Comparison of ENCODE assay signal across 31 mouse cellular contexts in the genomic region with DNA sequence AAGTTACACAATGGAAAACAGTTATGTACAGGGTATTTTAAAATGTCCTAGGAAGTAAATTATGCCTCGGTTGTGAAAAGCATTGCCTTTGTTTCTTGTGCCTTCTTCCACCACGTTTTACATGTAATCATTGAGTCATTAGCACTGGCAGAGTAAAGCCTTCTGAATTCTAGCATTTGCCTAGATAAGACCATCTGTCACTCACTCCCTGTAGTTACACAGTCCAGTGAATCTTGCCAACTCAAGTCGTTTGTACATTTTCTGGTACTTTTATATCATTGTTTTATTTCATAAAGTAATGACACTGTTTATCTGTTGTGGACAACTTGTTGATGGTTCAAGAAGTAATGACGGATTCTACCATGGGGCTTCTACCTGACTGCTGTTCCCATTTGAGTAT. TPM values are rescaled to one million over a fixed set of nuclear protein-coding genes. Genes with fewer than 3 reads are reported as not detected.
A peak's percentile ranks its signal among the peaks of the same experiment; 100 is the strongest.
DNase-seq lines count a peak whose midpoint lies in the region; ATAC-seq and TF ChIP-seq lines count a peak whose summit lies in the region.
"Had no signal": no experiment of that assay in that cellular context is flagged by ENCODE, and none has a peak within 500 bp of the region (broad histone marks: within the 10 kb centered on the region; RNA-seq: fewer than 3 reads in every experiment).

No protein-coding gene starts in this region.

- no peak for TF ChIP-seq POLR2A in MEL (IDR thresholded peaks at IDR 0.05; ENCODE audit: control insufficient read depth in 1 of 2, insufficient read depth in 1 of 2, low read depth in 1 of 2, low read length in 2 of 2, poor library complexity in 1 of 2)

- peaks cover 5% of the 10 kb centered on the region for H3K79me2 ChIP-seq in MEL (ENCODE audit: control insufficient read depth, insufficient read depth, low read length, poor library complexity)

- no peak for TF ChIP-seq EP300 in MEL (IDR thresholded peaks at IDR 0.05; ENCODE audit: low read depth in 1 of 2, low read length in 2 of 2)

- no peak overlapping the region for H3K4me3 ChIP-seq in forebrain, embryonic 15.5 days
- H3K4me3 ChIP-seq in forebrain, embryonic 12.5 days (replicated peaks), result no peak overlapping the region
- H3K4me3 ChIP-seq in E14TG2a.4 (replicated peaks; ENCODE audit: low read length), result peak overlapping the region; percentile 13; the same call in 1 of the 2 replicates
- H3K4me3 ChIP-seq in MEL (ENCODE audit: control insufficient read depth in 1 of 2, insufficient read depth in 1 of 2, low read depth in 2 of 2, low read length in 2 of 2), result no peak overlapping the region
- no peak overlapping the region for H3K4me3 ChIP-seq in midbrain, embryonic 10.5 days
- H3K4me3 ChIP-seq: embryonic facial prominence, embryonic 12.5 days; embryonic facial prominence, embryonic 15.5 days; gastrocnemius, adult 2 months; heart, embryonic 12.5 days; heart, embryonic 15.5 days; hindbrain, embryonic 10.5 days; hindbrain, embryonic 13.5 days; intestine, embryonic 15.5 days had no signal

- 56% methylated on average over 4 of the region's 4 CpGs for WGBS in forebrain, embryonic 15.5 days
- 77% methylated on average over 4 of the region's 4 CpGs for WGBS in forebrain, embryonic 12.5 days
- WGBS in midbrain, embryonic 10.5 days, result 76% methylated on average over 4 of the region's 4 CpGs

- H3K4me1 ChIP-seq in forebrain, embryonic 15.5 days, result 0 out of 2 replicates have a peak, but pooled peaks cover 3% of the 10 kb centered on the region
- no peaks in the 10 kb centered on the region for H3K4me1 ChIP-seq in forebrain, embryonic 12.5 days
- H3K4me1 ChIP-seq in E14TG2a.4 (replicated peaks; ENCODE audit: low read depth, low read length), result peaks cover 71% of the 10 kb centered on the region
- H3K4me1 ChIP-seq in MEL (ENCODE audit: control insufficient read depth in 1 of 2, insufficient read depth in 2 of 2, low read length in 2 of 2), result peaks cover 0 to 3% of the 10 kb centered on the region in 2 experiments; a peak in 1 of 4 replicates
- no peaks in the 10 kb centered on the region for H3K4me1 ChIP-seq in midbrain, embryonic 10.5 days
- H3K4me1 ChIP-seq: embryonic facial prominence, embryonic 12.5 days; embryonic facial prominence, embryonic 15.5 days; heart, embryonic 15.5 days; hindbrain, embryonic 10.5 days; hindbrain, embryonic 13.5 days; intestine, embryonic 15.5 days had no signal

- DNase-seq in MEL (ENCODE audit: low read depth, low spot score) (peak; percentile 62), adipocyte (ENCODE audit: low spot score) (no peak)
- no peak for DNase-seq in midbrain, embryonic 10.5 days (ENCODE audit: low spot score)
- DNase-seq: adrenal gland, adult 2 months; adrenal gland, postnatal 14 days; B cell, adult 2 months; cerebellum, adult 11 months; cerebellum, adult 9-11 months; cerebellum, postnatal 25 days; forebrain, postnatal 0 days; gastrocnemius, adult 2 months; gastrocnemius, postnatal 14 days; heart, adult 18-20 months; heart, postnatal 10 days; heart, postnatal 36 days; kidney, adult 11 months had no signal

- H3K27ac ChIP-seq in forebrain, embryonic 15.5 days (replicated peaks), result 0 out of 2 replicates have a peak overlapping the region, but pooled peaks have one; percentile 34
- no peak overlapping the region for H3K27ac ChIP-seq in forebrain, embryonic 12.5 days
- no peak overlapping the region for H3K27ac ChIP-seq in MEL (ENCODE audit: control insufficient read depth, low read depth, low read length)
- no peak overlapping the region for H3K27ac ChIP-seq in midbrain, embryonic 10.5 days (replicated peaks)
- H3K27ac ChIP-seq: embryonic facial prominence, embryonic 12.5 days; embryonic facial prominence, embryonic 15.5 days; gastrocnemius, adult 2 months; heart, embryonic 15.5 days; hindbrain, embryonic 10.5 days; hindbrain, embryonic 13.5 days; intestine, embryonic 15.5 days had no signal

- no peak overlapping the region for H3K9ac ChIP-seq in forebrain, embryonic 15.5 days (replicated peaks)
- no peak overlapping the region for H3K9ac ChIP-seq in forebrain, embryonic 12.5 days
- H3K9ac ChIP-seq in MEL (ENCODE audit: control insufficient read depth, low read depth, low read length, poor library complexity, severe bottlenecking), result no peak overlapping the region
- H3K9ac ChIP-seq: embryonic facial prominence, embryonic 12.5 days; embryonic facial prominence, embryonic 15.5 days; forebrain, postnatal 0 days; heart, embryonic 12.5 days; heart, embryonic 15.5 days; hindbrain, embryonic 13.5 days; intestine, embryonic 15.5 days had no signal

- H3K36me3 ChIP-seq in forebrain, embryonic 15.5 days, result peaks cover 46% of the 10 kb centered on the region
- H3K36me3 ChIP-seq in forebrain, embryonic 12.5 days (replicated peaks), result peaks cover 69% of the 10 kb centered on the region
- peaks cover 65% of the 10 kb centered on the region for H3K36me3 ChIP-seq in E14TG2a.4 (ENCODE audit: insufficient read depth, low read length)
- H3K36me3 ChIP-seq in MEL (ENCODE audit: control insufficient read depth in 1 of 2, insufficient read depth in 2 of 2, low read length in 2 of 2), result peaks cover 10 to 32% of the 10 kb centered on the region in 2 experiments
- peaks cover 97% of the 10 kb centered on the region for H3K36me3 ChIP-seq in midbrain, embryonic 10.5 days

- TF ChIP-seq CTCF in E14TG2a.4 (conservative IDR thresholded peaks at IDR 0.05; ENCODE audit: low read length) (no peak), MEL (IDR thresholded peaks at IDR 0.05 in 2 of 3, conservative IDR thresholded peaks at IDR 0.05 in 1 of 3; ENCODE audit: control insufficient read depth in 1 of 3, insufficient read depth in 1 of 3, low read depth in 2 of 3, low read length in 3 of 3, poor library complexity in 1 of 3, severe bottlenecking in 1 of 3) (no peak)

- no peak for TF ChIP-seq RAD21 in MEL (IDR thresholded peaks at IDR 0.05; ENCODE audit: low read depth, low read length)

- H3K9me3 ChIP-seq in forebrain, embryonic 15.5 days, result no peaks in the 10 kb centered on the region
- no peaks in the 10 kb centered on the region for H3K9me3 ChIP-seq in forebrain, embryonic 12.5 days
- no peaks in the 10 kb centered on the region for H3K9me3 ChIP-seq in E14TG2a.4 (ENCODE audit: low read length)
- H3K9me3 ChIP-seq in MEL (replicated peaks; ENCODE audit: insufficient read depth, low read length), result no peaks in the 10 kb centered on the region
- no peaks in the 10 kb centered on the region for H3K9me3 ChIP-seq in midbrain, embryonic 10.5 days (replicated peaks)
- H3K9me3 ChIP-seq: embryonic facial prominence, embryonic 12.5 days; embryonic facial prominence, embryonic 15.5 days; heart, embryonic 12.5 days; heart, embryonic 15.5 days; hindbrain, embryonic 10.5 days; hindbrain, embryonic 13.5 days; intestine, embryonic 15.5 days had no signal

- H3K4me2 ChIP-seq in forebrain, embryonic 15.5 days (replicated peaks), result no peak overlapping the region
- H3K4me2 ChIP-seq in forebrain, embryonic 12.5 days, result no peak overlapping the region
- H3K4me2 ChIP-seq: embryonic facial prominence, embryonic 12.5 days; embryonic facial prominence, embryonic 15.5 days; heart, embryonic 12.5 days; heart, embryonic 15.5 days; hindbrain, embryonic 13.5 days; intestine, embryonic 15.5 days had no signal

- no peaks in the 10 kb centered on the region for H3K27me3 ChIP-seq in forebrain, embryonic 15.5 days
- H3K27me3 ChIP-seq in forebrain, embryonic 12.5 days, result no peaks in the 10 kb centered on the region
- no peaks in the 10 kb centered on the region for H3K27me3 ChIP-seq in E14TG2a.4 (ENCODE audit: insufficient read depth, low read length)
- no peaks in the 10 kb centered on the region for H3K27me3 ChIP-seq in MEL (ENCODE audit: control insufficient read depth in 1 of 2, insufficient read depth in 2 of 2, low read length in 2 of 2)
- H3K27me3 ChIP-seq in midbrain, embryonic 10.5 days (ENCODE audit: low read depth, poor library complexity, severe bottlenecking), result no peaks in the 10 kb centered on the region
- H3K27me3 ChIP-seq: CH12.LX; embryonic facial prominence, embryonic 12.5 days; embryonic facial prominence, embryonic 15.5 days; heart, embryonic 12.5 days; heart, embryonic 15.5 days; hindbrain, embryonic 13.5 days; intestine, embryonic 15.5 days; Patski had no signal

- ATAC-seq in forebrain, embryonic 15.5 days (replicated peaks), result no peak
- no peak for ATAC-seq in forebrain, embryonic 12.5 days (ENCODE audit: low FRiP score)
- ATAC-seq in megakaryocyte progenitor cell, adult 5-6 weeks (replicated peaks; ENCODE audit: poor library complexity), result peak; percentile 68; the same call in 1 of the 2 replicates
- ATAC-seq: forebrain, postnatal 0 days; hindbrain, embryonic 16.5 days; intestine, embryonic 15.5 days; Patski had no signal

RNA-seq across cellular contexts. Expression of a gene that starts 7.2 kb away (rescaled TPM):
- 28.2 and 30.7 TPM in 2 replicates for polyA plus RNA-seq in forebrain, embryonic 15.5 days (2015; fragmentation: Nextera tagmentation; extraction: Ambion mirVana)
- 27.8 and 30.4 TPM in 2 replicates for polyA plus RNA-seq in forebrain, embryonic 12.5 days (2016; fragmentation: Nextera tagmentation; extraction: Ambion mirVana)
- 30.0 and 33.9 TPM in 2 replicates for total RNA-seq in MEL (2012; rRNA removed)
- polyA plus RNA-seq in MEL (2012; ENCODE audit: insufficient read depth in 1 of 2, insufficient read length in 2 of 2, low read depth in 1 of 2, low replicate concordance in 2 of 2, missing spikeins in 1 of 2), result 10 to 100 TPM in 1 of 2 experiments, not detected in 1; 23.6 TPM
- total RNA-seq in megakaryocyte progenitor cell, adult 5-6 weeks (2015), result 26.8 and 28.9 TPM in 2 replicates
- 21.1 and 27.3 TPM in 2 replicates for total RNA-seq in megakaryocyte progenitor cell, adult 5-6 weeks (2017)
- 39.8 and 40.7 TPM in 2 replicates for polyA plus RNA-seq in midbrain, embryonic 10.5 days (2016; fragmentation: Nextera tagmentation; extraction: Ambion mirVana)

RNA-seq across cellular contexts. Expression of a gene that starts 19.2 kb away (rescaled TPM):
- polyA plus RNA-seq in forebrain, embryonic 15.5 days (2015; fragmentation: Nextera tagmentation; extraction: Ambion mirVana), result 2.7 and 3.3 TPM in 2 replicates
- 1.4 and 1.7 TPM in 2 replicates for polyA plus RNA-seq in forebrain, embryonic 12.5 days (2016; fragmentation: Nextera tagmentation; extraction: Ambion mirVana)
- not detected in 2 replicates for total RNA-seq in MEL (2012; rRNA removed)
- not detected for polyA plus RNA-seq in MEL (2012; ENCODE audit: insufficient read depth in 1 of 2, insufficient read length in 2 of 2, low read depth in 1 of 2, low replicate concordance in 2 of 2, missing spikeins in 1 of 2)
- 0.07 and 0.17 TPM in 2 replicates for total RNA-seq in megakaryocyte progenitor cell, adult 5-6 weeks (2015)
- total RNA-seq in megakaryocyte progenitor cell, adult 5-6 weeks (2017), result 0.12 and 0.61 TPM in 2 replicates
- polyA plus RNA-seq in midbrain, embryonic 10.5 days (2016; fragmentation: Nextera tagmentation; extraction: Ambion mirVana), result 0.77 and 1.9 TPM in 2 replicates
- total RNA-seq: CH12.LX; common myeloid progenitor, adult 5-6 weeks had no signal

RNA-seq across cellular contexts. Expression of a gene that starts 45.5 kb away (rescaled TPM):
- polyA plus RNA-seq in forebrain, embryonic 15.5 days (2015; fragmentation: Nextera tagmentation; extraction: Ambion mirVana), result 8.7 and 9.2 TPM in 2 replicates
- polyA plus RNA-seq in forebrain, embryonic 12.5 days (2016; fragmentation: Nextera tagmentation; extraction: Ambion mirVana), result 19.5 and 20.1 TPM in 2 replicates
- 22.1 and 22.6 TPM in 2 replicates for total RNA-seq in MEL (2012; rRNA removed)
- polyA plus RNA-seq in MEL (2012; ENCODE audit: insufficient read depth in 1 of 2, insufficient read length in 2 of 2, low read depth in 1 of 2, low replicate concordance in 2 of 2, missing spikeins in 1 of 2), result 10 to 100 TPM; 17.1 to 66.9 TPM
- 37.0 and 42.8 TPM in 2 replicates for total RNA-seq in megakaryocyte progenitor cell, adult 5-6 weeks (2015)
- total RNA-seq in megakaryocyte progenitor cell, adult 5-6 weeks (2017), result 28.2 and 42.1 TPM in 2 replicates
- 17.4 and 17.9 TPM in 2 replicates for polyA plus RNA-seq in midbrain, embryonic 10.5 days (2016; fragmentation: Nextera tagmentation; extraction: Ambion mirVana)

RNA-seq across cellular contexts. Expression of a gene that starts 48.9 kb away (rescaled TPM):
- polyA plus RNA-seq in forebrain, embryonic 15.5 days (2015; fragmentation: Nextera tagmentation; extraction: Ambion mirVana), result 3.0 and 3.3 TPM in 2 replicates
- 2.8 and 2.9 TPM in 2 replicates for polyA plus RNA-seq in forebrain, embryonic 12.5 days (2016; fragmentation: Nextera tagmentation; extraction: Ambion mirVana)
- total RNA-seq in MEL (2012; rRNA removed), result 4.1 and 5.2 TPM in 2 replicates
- polyA plus RNA-seq in MEL (2012; ENCODE audit: insufficient read depth in 1 of 2, insufficient read length in 2 of 2, low read depth in 1 of 2, low replicate concordance in 2 of 2, missing spikeins in 1 of 2), result 1 to 10 TPM in 1 of 2 experiments, not detected in 1; 8.0 TPM
- 4.5 and 7.9 TPM in 2 replicates for total RNA-seq in megakaryocyte progenitor cell, adult 5-6 weeks (2015)
- 4.8 and 6.5 TPM in 2 replicates for total RNA-seq in megakaryocyte progenitor cell, adult 5-6 weeks (2017)
- polyA plus RNA-seq in midbrain, embryonic 10.5 days (2016; fragmentation: Nextera tagmentation; extraction: Ambion mirVana), result 3.8 and 5.0 TPM in 2 replicates

RNA-seq across cellular contexts. Expression of a gene that starts 54.0 kb away (rescaled TPM):
- 19.6 and 21.2 TPM in 2 replicates for polyA plus RNA-seq in forebrain, embryonic 15.5 days (2015; fragmentation: Nextera tagmentation; extraction: Ambion mirVana)
- polyA plus RNA-seq in forebrain, embryonic 12.5 days (2016; fragmentation: Nextera tagmentation; extraction: Ambion mirVana), result 30.9 and 33.9 TPM in 2 replicates
- total RNA-seq in MEL (2012; rRNA removed), result 104 and 107 TPM in 2 replicates
- polyA plus RNA-seq in MEL (2012; ENCODE audit: insufficient read depth in 1 of 2, insufficient read length in 2 of 2, low read depth in 1 of 2, low replicate concordance in 2 of 2, missing spikeins in 1 of 2), result 10 to 100 TPM in 1 of 2 experiments, not detected in 1; 71.7 TPM
- 65.2 and 69.4 TPM in 2 replicates for total RNA-seq in megakaryocyte progenitor cell, adult 5-6 weeks (2015)
- total RNA-seq in megakaryocyte progenitor cell, adult 5-6 weeks (2017), result 87.4 and 95.7 TPM in 2 replicates
- polyA plus RNA-seq in midbrain, embryonic 10.5 days (2016; fragmentation: Nextera tagmentation; extraction: Ambion mirVana), result 28.2 and 30.6 TPM in 2 replicates
